Mouse (Mus musculus): ENCODE data around the gene Ldha.

- TF ChIP-seq CTCF (IDR thresholded peaks at IDR 0.05 in 2 of 3, conservative IDR thresholded peaks at IDR 0.05 in 1 of 3; ENCODE audit: control insufficient read depth in 1 of 3, insufficient read depth in 1 of 3, low read depth in 2 of 3, low read length in 3 of 3, poor library complexity in 1 of 3, severe bottlenecking in 1 of 3) (no peak), POLR2A (IDR thresholded peaks at IDR 0.05; ENCODE audit: control insufficient read depth in 1 of 2, insufficient read depth in 1 of 2, low read depth in 1 of 2, low read length in 2 of 2, poor library complexity in 1 of 2) (no peak), GABPA (IDR thresholded peaks at IDR 0.05; ENCODE audit: low read depth, low read length) (no peak), ELF1 (IDR thresholded peaks at IDR 0.05; ENCODE audit: low read depth, low read length) (peak; percentile 61), EP300 (IDR thresholded peaks at IDR 0.05; ENCODE audit: low read depth in 1 of 2, low read length in 2 of 2) (no peak), ZMIZ1 (IDR thresholded peaks at IDR 0.05; ENCODE audit: low read depth, low read length) (no peak), MAFK (IDR thresholded peaks at IDR 0.05; ENCODE audit: borderline replicate concordance, low read depth, low read length) (no peak), TCF12 (IDR thresholded peaks at IDR 0.05; ENCODE audit: low read depth, low read length) (no peak), BHLHE40 (IDR thresholded peaks at IDR 0.05; ENCODE audit: borderline replicate concordance, low read depth, low read length) (no peak), MAZ (IDR thresholded peaks at IDR 0.05; ENCODE audit: low read depth, low read length) (no peak), KAT2A (conservative IDR thresholded peaks at IDR 0.05; ENCODE audit: low read depth, low read length) (no peak), CHD2 (IDR thresholded peaks at IDR 0.05; ENCODE audit: low read length) (no peak), USF1 (IDR thresholded peaks at IDR 0.05; ENCODE audit: low read depth, low read length) (0 out of 2 replicates have a peak, but pooled peaks have one; percentile 1)
These were observed 7.5 kb upstream of the Ldha start for GRCm38 (mm10) chr7:46833670-46834255.

All from MEL (cell line).